Mouse (Mus musculus): ENCODE data around the gene Ubxn1. TPM values are rescaled to one million over a fixed set of nuclear protein-coding genes. Genes with fewer than 3 reads are reported as not detected.

Gene Ubxn1
- polyA plus RNA-seq (2012; rRNA removed): 66.5 and 70.7 TPM in 2 replicates

GRCm38 (mm10) chr19:8871267-8872186, at the start of gene Ubxn1:
Ubxn1 (plus strand) TSS chr19:8871496.

GRCm38 (mm10) chr19:8829660-8830059, 41.6 kb upstream of the Ubxn1 start, which contains the start of gene AC129217.1:
AC129217.1 (plus strand) TSS chr19:8829773.

GRCm38 (mm10) chr19:8837251-8837791, 34.0 kb upstream of the Ubxn1 start, which contains the start of gene Bscl2:
Bscl2 (plus strand) TSS chr19:8837467.

GRCm38 (mm10) chr19:8839103-8839907, 32.0 kb upstream of the Ubxn1 start, which contains the start of gene Gng3:
Gng3 (minus strand) TSS chr19:8839194.

GRCm38 (mm10) chr19:8850402-8850901, 20.8 kb upstream of the Ubxn1 start, which contains the start of gene Lrrn4cl:
Lrrn4cl (plus strand) TSS chr19:8850768.

GRCm38 (mm10) chr19:8880311-8881033, 9.2 kb downstream of the Ubxn1 start, which contains the start of gene Uqcc3:
Uqcc3 (minus strand) TSS chr19:8880923.

GRCm38 (mm10) chr19:8883616-8884015, 12.3 kb downstream of the Ubxn1 start, which contains the start of the genes Lbhd1 and Gm49403:
Lbhd1 (plus strand) TSS chr19:8883732.
Gm49403 (plus strand) TSS chr19:8883930.

GRCm38 (mm10) chr19:8888511-8889385, 17.5 kb downstream of the Ubxn1 start, which contains the start of the genes 1810009A15Rik and Gm49416:
1810009A15Rik (plus strand) TSS chr19:8888853.
Gm49416 (plus strand) TSS chr19:8888926.

GRCm38 (mm10) chr19:8892829-8893766, 21.8 kb downstream of the Ubxn1 start, which contains the start of gene Ints5:
Ints5 (plus strand) TSS chr19:8893005.

GRCm38 (mm10) chr19:8897865-8898495, 26.7 kb downstream of the Ubxn1 start, which contains the start of gene Ganab:
Ganab (plus strand) TSS chr19:8898071.

GRCm38 (mm10) chr19:8920073-8920736, 48.9 kb downstream of the Ubxn1 start, which contains the start of gene B3gat3:
B3gat3 (plus strand) TSS chr19:8920374.

Other genes with a start within 250 kb of the Ubxn1 start
- not detected in 2 replicates for gene Chrm1, start 207.7 kb upstream of the Ubxn1 start, polyA plus RNA-seq (2012; rRNA removed)
- gene Slc3a2, start 148.1 kb upstream of the Ubxn1 start, polyA plus RNA-seq (2012; rRNA removed): 81.8 and 84.2 TPM in 2 replicates
- 32.2 and 39.3 TPM in 2 replicates for gene Wdr74, start 135.7 kb upstream of the Ubxn1 start, polyA plus RNA-seq (2012; rRNA removed)
- 0.75 and 1.0 TPM in 2 replicates for gene 1700092M07Rik, start 130.8 kb upstream of the Ubxn1 start, polyA plus RNA-seq (2012; rRNA removed)
- 31.7 and 36.3 TPM in 2 replicates for gene Stx5a, start 130.1 kb upstream of the Ubxn1 start, polyA plus RNA-seq (2012; rRNA removed)
- 85.1 and 95.1 TPM in 2 replicates for gene Nxf1, start 114.4 kb upstream of the Ubxn1 start, polyA plus RNA-seq (2012; rRNA removed)
- gene Tmem223, start 100.5 kb upstream of the Ubxn1 start, polyA plus RNA-seq (2012; rRNA removed): 33.9 and 43.4 TPM in 2 replicates
- gene Tmem179b, start 97.0 kb upstream of the Ubxn1 start, polyA plus RNA-seq (2012; rRNA removed): 51.7 and 63.6 TPM in 2 replicates
- 7.1 and 8.8 TPM in 2 replicates for gene Taf6l, start 85.1 kb upstream of the Ubxn1 start, polyA plus RNA-seq (2012; rRNA removed)
- 57.0 and 60.6 TPM in 2 replicates for gene Polr2g, start 72.9 kb upstream of the Ubxn1 start, polyA plus RNA-seq (2012; rRNA removed)
- gene Zbtb3, start 68.9 kb upstream of the Ubxn1 start, polyA plus RNA-seq (2012; rRNA removed): 0.74 and 1.0 TPM in 2 replicates
- 16.9 and 19.7 TPM in 2 replicates for gene Ttc9c, start 52.2 kb upstream of the Ubxn1 start, polyA plus RNA-seq (2012; rRNA removed)
- 42.8 and 44.0 TPM in 2 replicates for gene Hnrnpul2, start 51.5 kb upstream of the Ubxn1 start, polyA plus RNA-seq (2012; rRNA removed)
- 1.3 and 1.5 TPM in 2 replicates for gene AC129217.1, start 41.7 kb upstream of the Ubxn1 start, polyA plus RNA-seq (2012; rRNA removed)
- gene Bscl2, start 34.0 kb upstream of the Ubxn1 start, polyA plus RNA-seq (2012; rRNA removed): 15.4 and 21.0 TPM in 2 replicates
- gene Gng3, start 32.3 kb upstream of the Ubxn1 start, polyA plus RNA-seq (2012; rRNA removed): 0.01 and 0.05 TPM in 2 replicates
- gene Lrrn4cl, start 20.7 kb upstream of the Ubxn1 start, polyA plus RNA-seq (2012; rRNA removed): 0.12 TPM in 2 replicates
- gene Uqcc3, start 9.4 kb downstream of the Ubxn1 start, polyA plus RNA-seq (2012; rRNA removed): 24.0 and 25.5 TPM in 2 replicates
- 3.7 and 4.3 TPM in 2 replicates for gene Lbhd1, start 12.2 kb downstream of the Ubxn1 start, polyA plus RNA-seq (2012; rRNA removed)
- gene Gm49403, start 12.4 kb downstream of the Ubxn1 start, polyA plus RNA-seq (2012; rRNA removed): not detected in 2 replicates
- gene 1810009A15Rik, start 17.4 kb downstream of the Ubxn1 start, polyA plus RNA-seq (2012; rRNA removed): 56.4 and 61.7 TPM in 2 replicates
- 0.08 TPM in 1 of 2 replicates, not detected in the other for gene Gm49416, start 17.4 kb downstream of the Ubxn1 start, polyA plus RNA-seq (2012; rRNA removed)
- 10.3 and 12.8 TPM in 2 replicates for gene Ints5, start 21.5 kb downstream of the Ubxn1 start, polyA plus RNA-seq (2012; rRNA removed)
- gene Ganab, start 26.6 kb downstream of the Ubxn1 start, polyA plus RNA-seq (2012; rRNA removed): 44.2 and 53.9 TPM in 2 replicates
- gene B3gat3, start 48.9 kb downstream of the Ubxn1 start, polyA plus RNA-seq (2012; rRNA removed): 22.5 and 27.4 TPM in 2 replicates
- 1.9 and 2.8 TPM in 2 replicates for gene Rom1, start 57.9 kb downstream of the Ubxn1 start, polyA plus RNA-seq (2012; rRNA removed)
- 9.7 and 11.0 TPM in 2 replicates for gene Eml3, start 58.1 kb downstream of the Ubxn1 start, polyA plus RNA-seq (2012; rRNA removed)
- 20.0 and 28.3 TPM in 2 replicates for gene Mta2, start 70.4 kb downstream of the Ubxn1 start, polyA plus RNA-seq (2012; rRNA removed)
- 9.8 and 10.6 TPM in 2 replicates for gene Tut1, start 82.4 kb downstream of the Ubxn1 start, polyA plus RNA-seq (2012; rRNA removed)
- gene Eef1g, start 95.5 kb downstream of the Ubxn1 start, polyA plus RNA-seq (2012; rRNA removed): 194 and 208 TPM in 2 replicates
- 0.90 and 1.2 TPM in 2 replicates for gene Ahnak, start 117.8 kb downstream of the Ubxn1 start, polyA plus RNA-seq (2012; rRNA removed)
- not detected in 2 replicates for gene Scgb1a1, start 216.5 kb downstream of the Ubxn1 start, polyA plus RNA-seq (2012; rRNA removed)

All from liver, embryonic 14 days (tissue).